Mouse (Mus musculus) myocyte (in vitro differentiated cells): ENCODE data around the gene 2610507B11Rik. TPM values are rescaled to one million over a fixed set of nuclear protein-coding genes. Genes with fewer than 3 reads are reported as not detected.

Experiments
- H3K27me3 ChIP-seq: one replicate; pipeline ENCODE4 v1.6.1; 2011; ENCODE audit not compliant: control insufficient read depth, insufficient read depth, insufficient read length
- H3K36me3 ChIP-seq: one replicate; pipeline ENCODE4 v1.6.1; 2011; ENCODE audit not compliant: control insufficient read depth, insufficient read depth
- H3K4me2 ChIP-seq: one replicate; pipeline ENCODE4 v1.6.1; 2011; ENCODE audit warnings: low read depth, control low read depth
- H3K4me3 ChIP-seq: one replicate; pipeline ENCODE4 v1.5.1; 2011; ENCODE audit warnings: mild to moderate bottlenecking, control low read depth, moderate library complexity
- H3K79me2 ChIP-seq: one replicate; pipeline ENCODE4 v1.6.1; 2011; ENCODE audit not compliant: control insufficient read depth, insufficient read depth
- H3ac ChIP-seq: one replicate; pipeline ENCODE4 v1.6.1; 2011; ENCODE audit not compliant: control insufficient read depth, insufficient read length
- CEBPB ChIP-seq: IDR thresholded peaks from 2 replicates; pipeline ENCODE4 v1.6.1; 2011; ENCODE audit warnings: mild to moderate bottlenecking, moderate library complexity; ENCODE audit not compliant: poor library complexity, insufficient read depth, severe bottlenecking
- E2F4 ChIP-seq: IDR thresholded peaks from one replicate; pipeline ENCODE4 v1.6.1; 2011; ENCODE audit warnings: mild to moderate bottlenecking, control low read depth, moderate library complexity; ENCODE audit not compliant: insufficient read depth
- MAX ChIP-seq: IDR thresholded peaks from one replicate; pipeline ENCODE4 v1.6.1; 2011; ENCODE audit warnings: low read depth, mild to moderate bottlenecking, control low read depth
- MYOD1 ChIP-seq, 3 experiments: IDR thresholded peaks; one replicate each; pipeline ENCODE4 v1.6.1; 2011; ENCODE audit warnings: control low read depth in 2 of 3, low read depth in 2 of 3, mild to moderate bottlenecking in 2 of 3, moderate library complexity in 1 of 3; ENCODE audit not compliant: insufficient read length in 2 of 3, control insufficient read depth in 1 of 3
- MYOG ChIP-seq, 3 experiments: IDR thresholded peaks; one replicate each; pipeline ENCODE4 v1.6.1; 2011; ENCODE audit warnings: control low read depth in 2 of 3, low read depth in 2 of 3, mild to moderate bottlenecking in 2 of 3; ENCODE audit not compliant: insufficient read length in 2 of 3, control insufficient read depth in 1 of 3, insufficient read depth in 1 of 3
- POLR2A ChIP-seq: IDR thresholded peaks from one replicate; pipeline ENCODE4 v1.6.1; 2011; ENCODE audit warnings: low read depth, mild to moderate bottlenecking, control low read depth, moderate library complexity; ENCODE audit not compliant: insufficient read length
- POLR2AphosphoS2 ChIP-seq: IDR thresholded peaks from one replicate; pipeline ENCODE4 v1.6.1; 2011; ENCODE audit warnings: low read depth, control low read depth; ENCODE audit not compliant: insufficient read length
- REST ChIP-seq: IDR thresholded peaks from one replicate; pipeline ENCODE4 v1.6.1; 2011; ENCODE audit warnings: mild to moderate bottlenecking, control low read depth, moderate library complexity; ENCODE audit not compliant: insufficient read depth, insufficient read length
- SRF ChIP-seq: IDR thresholded peaks from one replicate; pipeline ENCODE4 v1.6.1; 2011; ENCODE audit warnings: low read depth; ENCODE audit not compliant: control insufficient read depth, insufficient read length
- TCF12 ChIP-seq: IDR thresholded peaks from one replicate; pipeline ENCODE4 v1.6.1; 2011; ENCODE audit warnings: mild to moderate bottlenecking, control low read depth; ENCODE audit not compliant: poor library complexity, insufficient read depth, severe bottlenecking
- TCF3 ChIP-seq: IDR thresholded peaks from one replicate; pipeline ENCODE4 v1.6.1; 2011; ENCODE audit warnings: low read depth, control low read depth; ENCODE audit not compliant: insufficient read length
- USF1 ChIP-seq: IDR thresholded peaks from one replicate; pipeline ENCODE4 v1.6.1; 2011; ENCODE audit warnings: low read depth, mild to moderate bottlenecking, control low read depth, moderate library complexity
- polyA plus RNA-seq: library from polyadenylated mRNA; unstranded; fragments of >200 nt; fragmentation: generic; extraction: Trizol; gene quantifications from one replicate; pipeline ENCODE4 v1.2.1, GENCODE M21; 2012; ENCODE audit warnings: missing spikeins

2610507B11Rik gene
- polyA plus RNA-seq, 1 experiment: 65.8 TPM

GRCm38 (mm10) chr11:78301357-78302084 is 40.0 kb downstream of the 2610507B11Rik start, which contains the start of gene Spag5:
Gene Spag5 (plus strand): TSS chr11:78301529.
- Histone ChIP-seq H3K4me2 (peak within 1 kb of the TSS; percentile 81), H3K36me3 (peaks cover 13% of the 10 kb centered on the region), H3K79me2 (peaks cover 44% of the 10 kb centered on the region), H3K4me3 (peak within 1 kb of the TSS; percentile 60), H3K27me3 (no peaks in the 10 kb centered on the region), H3ac (no peak within 1 kb of the TSS)
- TF ChIP-seq TCF3 (no peak), MYOG (IDR thresholded peaks at IDR 0.05; ENCODE audit: control insufficient read depth in 1 of 3, insufficient read depth in 1 of 3, insufficient read length in 2 of 3, low read depth in 2 of 3) (peak in 1 of 3 experiments; percentile 58), USF1 (no peak), POLR2AphosphoS2 (peak; percentile 97), MYOD1 (IDR thresholded peaks at IDR 0.05; ENCODE audit: control insufficient read depth in 1 of 3, insufficient read length in 2 of 3, low read depth in 2 of 3) (peak in 1 of 3 experiments; percentile 39), CEBPB (no peak), E2F4 (peak; percentile 96), MAX (no peak), POLR2A (peak; percentile 97), TCF12 (no peak), SRF (no peak), REST (no peak)

DNA sequence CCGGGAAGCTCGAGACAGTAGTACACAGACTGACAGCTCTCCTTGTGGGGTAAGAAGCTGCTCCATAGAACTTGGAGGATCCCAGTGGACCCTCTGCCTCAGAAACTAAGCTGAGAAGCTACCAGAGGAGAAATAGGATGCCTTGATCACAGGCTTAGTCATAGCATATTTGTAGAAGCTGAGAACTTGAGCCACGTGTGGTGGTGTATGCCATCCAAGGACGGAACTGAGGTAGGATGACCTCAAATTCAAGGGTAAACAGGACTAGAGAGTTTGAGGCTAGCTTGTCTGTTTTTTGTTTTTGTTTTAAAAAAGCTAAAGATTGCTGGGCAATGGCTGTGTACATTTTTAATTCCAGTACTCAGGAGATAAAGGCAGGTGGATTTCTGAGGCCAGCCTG is 43.7 kb downstream of the 2610507B11Rik start:
- H3K4me2 ChIP-seq: no peak overlapping the region
- H3K4me3 ChIP-seq: no peak overlapping the region
- H3K27me3 ChIP-seq: no peaks in the 10 kb centered on the region
- no peak overlapping the region for H3ac ChIP-seq
- no peak for TF ChIP-seq MYOD1 (IDR thresholded peaks at IDR 0.05; ENCODE audit: control insufficient read depth in 1 of 3, insufficient read length in 2 of 3, low read depth in 2 of 3)
- TF ChIP-seq TCF3: no peak
- peak; percentile 2 for TF ChIP-seq USF1
- H3K36me3 ChIP-seq: peaks cover 38% of the 10 kb centered on the region
- H3K79me2 ChIP-seq: peaks cover 59% of the 10 kb centered on the region

GRCm38 (mm10) chr11:78310861-78311511 is 49.4 kb downstream of the 2610507B11Rik start:
- no peak for TF ChIP-seq CEBPB
- TF ChIP-seq MAX: no peak
- TF ChIP-seq POLR2A: no peak
- no peak for TF ChIP-seq E2F4
- no peak for TF ChIP-seq MYOG (IDR thresholded peaks at IDR 0.05; ENCODE audit: control insufficient read depth in 1 of 3, insufficient read depth in 1 of 3, insufficient read length in 2 of 3, low read depth in 2 of 3)
- no peak for TF ChIP-seq SRF
- no peak for TF ChIP-seq TCF12
- TF ChIP-seq REST: no peak
- TF ChIP-seq TCF3: no peak
- no peak for TF ChIP-seq POLR2AphosphoS2
- TF ChIP-seq USF1: no peak
- no peak for TF ChIP-seq MYOD1 (IDR thresholded peaks at IDR 0.05; ENCODE audit: control insufficient read depth in 1 of 3, insufficient read length in 2 of 3, low read depth in 2 of 3)
- H3K4me3 ChIP-seq: no peak overlapping the region
- H3ac ChIP-seq: no peak overlapping the region
- peaks cover 53% of the 10 kb centered on the region for H3K36me3 ChIP-seq
- no peak overlapping the region for H3K4me2 ChIP-seq
- H3K79me2 ChIP-seq: peaks cover 16% of the 10 kb centered on the region
- no peaks in the 10 kb centered on the region for H3K27me3 ChIP-seq

DNA sequence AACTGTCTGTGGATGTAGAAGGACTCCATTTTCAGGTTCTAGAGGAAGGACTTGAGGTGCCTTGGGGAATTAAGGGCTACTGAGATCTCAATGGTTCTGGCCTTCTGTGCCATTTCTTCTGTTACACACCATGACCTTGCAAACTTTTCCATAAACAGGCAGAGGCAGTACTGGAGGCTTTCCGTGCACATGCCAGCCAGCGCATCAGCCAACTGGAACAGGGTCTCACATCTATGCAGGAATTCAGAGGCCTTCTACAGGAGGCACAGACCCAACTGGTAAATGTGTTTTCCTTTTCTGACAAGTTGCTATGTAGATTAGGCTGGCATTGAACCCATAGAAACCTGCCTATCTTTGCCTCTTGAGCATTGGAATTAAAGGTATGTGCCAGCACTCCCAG is 52.1 kb downstream of the 2610507B11Rik start:
- TF ChIP-seq TCF12: no peak
- no peak for TF ChIP-seq USF1
- TF ChIP-seq MAX: no peak
- no peak for TF ChIP-seq TCF3
- Histone ChIP-seq H3K79me2 (no peaks in the 10 kb centered on the region), H3ac (no peak overlapping the region), H3K27me3 (no peaks in the 10 kb centered on the region), H3K4me3 (no peak overlapping the region), H3K36me3 (peaks cover 59% of the 10 kb centered on the region), H3K4me2 (no peak overlapping the region)

DNA sequence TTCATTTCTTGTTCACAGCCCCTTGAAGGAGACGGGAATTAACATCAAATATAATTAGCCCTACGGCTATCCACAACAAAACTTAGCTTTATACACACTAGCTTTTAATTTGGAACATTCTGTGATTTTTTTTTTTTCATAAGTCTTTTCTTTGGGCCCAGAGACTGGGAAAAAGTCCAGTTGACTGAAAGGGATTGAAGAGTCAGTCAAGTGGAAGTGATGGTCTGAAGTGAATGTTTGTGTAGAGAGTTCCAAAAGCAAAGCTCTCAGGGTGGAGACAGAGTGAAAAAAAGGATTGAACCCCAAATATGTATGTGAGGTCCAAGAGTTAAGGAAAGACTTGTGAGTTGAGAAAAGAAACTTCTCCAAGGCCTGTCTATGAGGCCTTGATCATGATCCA is 56.9 kb downstream of the 2610507B11Rik start:
- Histone ChIP-seq H3K4me2 (no peak overlapping the region), H3K36me3 (peaks cover 53% of the 10 kb centered on the region), H3K27me3 (no peaks in the 10 kb centered on the region), H3ac (no peak overlapping the region), H3K79me2 (no peaks in the 10 kb centered on the region), H3K4me3 (no peak overlapping the region)
- TF ChIP-seq CEBPB: no peak
